Mouse (Mus musculus): ENCODE measurements around the gene Olfr155.

DNA sequence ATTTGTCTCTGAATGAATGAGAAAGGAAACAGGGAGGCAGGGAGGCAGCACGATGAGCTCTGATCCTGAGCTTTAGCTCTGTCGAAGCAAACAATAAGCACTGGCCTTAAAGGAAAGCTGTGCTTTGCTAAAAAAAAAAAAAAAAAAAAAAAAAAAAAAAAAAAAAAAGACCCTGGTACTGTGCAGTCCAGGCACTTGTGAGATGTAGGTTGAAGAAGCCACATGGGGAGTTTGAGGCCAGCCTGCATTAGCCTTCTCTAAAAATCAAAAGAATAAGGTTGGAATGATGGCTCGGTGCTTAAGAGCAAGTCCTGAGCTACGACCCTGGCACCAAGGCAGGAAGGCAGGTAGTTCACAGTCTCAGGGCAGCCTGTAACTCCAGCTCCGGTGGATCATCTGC is 17.6 kb upstream of the Olfr155 start:
- TF ChIP-seq EP300 (IDR thresholded peaks at IDR 0.05; ENCODE audit: low read depth) (no peak), CTCF (IDR thresholded peaks at IDR 0.05; ENCODE audit: low read depth) (no peak)

Measured in liver, postnatal 0 days (tissue).